Mouse (Mus musculus) limb, embryonic 13.5 days (tissue): ENCODE measurements around the gene Gm9958. TPM values are rescaled to one million over a fixed set of nuclear protein-coding genes. Genes with fewer than 3 reads are reported as not detected.

Experiments
- ATAC-seq: fragments of 200-750 bp; cut with Nextera tagmentation; 2 replicates; pipeline ENCODE4 v1.8.0; 2017; ENCODE audit warnings: low read depth, moderate number of reproducible peaks, moderate TSS enrichment; ENCODE audit not compliant: low FRiP score
- H3K27ac ChIP-seq: fragments of 300-500 bp; sonication (generic); 2 replicates; pipeline ENCODE4 v1.5.1; 2015; ENCODE audit warnings: inconsistent platforms, mild to moderate bottlenecking, moderate library complexity
- H3K27me3 ChIP-seq: fragments of 300-500 bp; sonication (generic); 2 replicates; pipeline ENCODE4 v1.6.1; 2015; ENCODE audit warnings: mild to moderate bottlenecking, inconsistent platforms
- H3K36me3 ChIP-seq: fragments of 300-500 bp; sonication (generic); 2 replicates; pipeline ENCODE4 v1.6.1; 2015; ENCODE audit warnings: inconsistent platforms, mild to moderate bottlenecking, moderate library complexity
- H3K4me1 ChIP-seq: fragments of 300-500 bp; sonication (generic); 2 replicates; pipeline ENCODE4 v1.6.1; 2015; ENCODE audit warnings: inconsistent platforms
- H3K4me2 ChIP-seq: fragments of 300-500 bp; sonication (generic); replicated peaks from 2 replicates; pipeline ENCODE4 v1.6.1; 2015; ENCODE audit warnings: inconsistent platforms, mild to moderate bottlenecking, moderate library complexity
- H3K4me3 ChIP-seq: fragments of 300-500 bp; sonication (generic); 2 replicates; pipeline ENCODE4 v1.5.1; 2015; ENCODE audit warnings: moderate library complexity, mild to moderate bottlenecking, inconsistent platforms
- H3K9ac ChIP-seq: fragments of 300-500 bp; sonication (generic); 2 replicates; pipeline ENCODE4 v1.6.1; 2015; ENCODE audit warnings: mild to moderate bottlenecking, inconsistent platforms
- H3K9me3 ChIP-seq: fragments of 300-500 bp; sonication (generic); 2 replicates; pipeline ENCODE4 v1.6.1; 2016; ENCODE audit warnings: inconsistent platforms
- WGBS: fragments of 180-500 bp; shearing (Covaris S2); methylation state at CpG from one replicate; pipeline ENCODE4 v1.1.7; 2015; 5-methylcytosine and 5-hydroxymethylcytosine counted together
- polyA plus RNA-seq: library from polyadenylated mRNA; unstranded; fragments of >200 nt; fragmentation: Nextera tagmentation; extraction: Ambion mirVana; gene quantifications from 2 replicates; pipeline ENCODE4 v1.2.1, GENCODE M21; 2015

The Gm9958 gene
- polyA plus RNA-seq: 7.1 and 7.8 TPM in 2 replicates

DNA sequence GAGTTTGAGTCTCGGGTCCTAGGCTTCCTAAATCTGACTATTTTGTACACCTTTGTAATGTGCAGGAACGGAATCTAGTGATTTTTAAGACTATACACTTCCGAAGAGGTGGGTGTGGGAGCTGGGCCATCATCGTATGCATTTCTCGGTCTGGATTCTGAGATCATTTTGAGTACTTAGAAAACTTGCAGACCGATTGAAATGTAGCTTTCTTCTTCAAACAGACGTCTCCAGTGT lies at the start of gene Gm9958:
Gm9958 (plus strand) TSS at position 138 of the 237 bp plus-strand sequence.
- no peaks in the 10 kb centered on the region for H3K9me3 ChIP-seq
- H3K4me1 ChIP-seq: peaks cover 21% of the 10 kb centered on the region
- no peaks in the 10 kb centered on the region for H3K27me3 ChIP-seq
- H3K4me2 ChIP-seq: peak within 1 kb of the TSS; percentile 77
- peak within 1 kb of the TSS; percentile 98 for H3K9ac ChIP-seq
- 1% methylated on average over 7 of the region's 7 CpGs for WGBS
- peak within 1 kb of the TSS; percentile 93 for H3K4me3 ChIP-seq
- ATAC-seq: no peak
- H3K27ac ChIP-seq: peak within 1 kb of the TSS; percentile 100
- H3K36me3 ChIP-seq: no peaks in the 10 kb centered on the region

- H3K36me3 ChIP-seq: no peaks in the 10 kb centered on the region
- H3K27me3 ChIP-seq: no peaks in the 10 kb centered on the region
- no peak overlapping the region for H3K4me3 ChIP-seq
- H3K4me1 ChIP-seq: peaks cover 3% of the 10 kb centered on the region; the same call in 1 of the 2 replicates
- H3K9me3 ChIP-seq: no peaks in the 10 kb centered on the region
- no peak overlapping the region for H3K9ac ChIP-seq
- no peak overlapping the region for H3K4me2 ChIP-seq
- 83% methylated on average over 1 of the region's 1 CpGs for WGBS
- ATAC-seq: no peak
- no peak overlapping the region for H3K27ac ChIP-seq
These were observed 35.9 kb upstream of the Gm9958 start for GRCm38 (mm10) chr5:90331071-90331470.

DNA sequence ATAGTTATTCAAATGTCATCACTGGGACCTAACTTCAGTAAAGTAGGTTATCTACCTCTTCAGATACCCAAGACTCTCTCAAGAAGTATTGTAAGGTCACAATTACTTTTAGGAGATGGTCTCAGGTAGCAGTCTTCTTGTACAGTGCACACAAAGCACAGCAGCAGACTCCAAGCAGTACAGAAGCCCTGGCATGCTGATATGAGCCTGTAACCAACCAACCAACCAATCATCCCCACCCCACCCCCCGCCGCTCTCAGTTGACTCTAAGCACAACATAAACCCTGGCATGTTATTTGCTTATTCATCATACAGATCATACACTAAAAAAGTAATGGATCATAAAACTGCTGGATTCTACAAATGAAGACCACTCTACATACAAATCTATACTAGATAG lies 34.5 kb upstream of the Gm9958 start:
- WGBS: 94% methylated on average over 2 of the region's 2 CpGs
- H3K36me3 ChIP-seq: no peaks in the 10 kb centered on the region
- no peak for ATAC-seq
- H3K4me1 ChIP-seq: no peaks in the 10 kb centered on the region
- H3K9ac ChIP-seq: no peak overlapping the region
- H3K4me2 ChIP-seq: no peak overlapping the region
- H3K27ac ChIP-seq: no peak overlapping the region
- H3K4me3 ChIP-seq: no peak overlapping the region
- H3K27me3 ChIP-seq: no peaks in the 10 kb centered on the region
- H3K9me3 ChIP-seq: no peaks in the 10 kb centered on the region

GRCm38 (mm10) chr5:90338177-90339091 lies 28.6 kb upstream of the Gm9958 start:
- Histone ChIP-seq H3K9ac (no peak overlapping the region), H3K27ac (no peak overlapping the region), H3K4me3 (no peak overlapping the region), H3K4me1 (peaks cover 23% of the 10 kb centered on the region), H3K27me3 (no peaks in the 10 kb centered on the region), H3K36me3 (no peaks in the 10 kb centered on the region), H3K4me2 (no peak overlapping the region), H3K9me3 (no peaks in the 10 kb centered on the region)
- no peak for ATAC-seq
- WGBS: 66% methylated on average over 7 of the region's 7 CpGs

- H3K4me1 ChIP-seq: peaks cover 23% of the 10 kb centered on the region
- no peaks in the 10 kb centered on the region for H3K36me3 ChIP-seq
- peak; percentile 69; the same call in 1 of the 2 replicates for ATAC-seq
- peak overlapping the region; percentile 46 for H3K4me2 ChIP-seq
- 24% methylated on average over 5 of the region's 5 CpGs for WGBS
- peak overlapping the region; percentile 35; the same call in 1 of the 2 replicates for H3K9ac ChIP-seq
- H3K27me3 ChIP-seq: no peaks in the 10 kb centered on the region
- peak overlapping the region; percentile 20 for H3K4me3 ChIP-seq
- no peak overlapping the region for H3K27ac ChIP-seq
- H3K9me3 ChIP-seq: no peaks in the 10 kb centered on the region
These were observed 27.7 kb upstream of the Gm9958 start for GRCm38 (mm10) chr5:90339129-90339952.

- Histone ChIP-seq H3K4me3 (peak overlapping the region; percentile 20; the same call in 1 of the 2 replicates), H3K4me1 (peaks cover 23% of the 10 kb centered on the region), H3K36me3 (no peaks in the 10 kb centered on the region), H3K4me2 (peak overlapping the region; percentile 46; the same call in 1 of the 2 replicates), H3K27ac (no peak overlapping the region), H3K27me3 (no peaks in the 10 kb centered on the region), H3K9me3 (no peaks in the 10 kb centered on the region), H3K9ac (no peak overlapping the region)
- no peak for ATAC-seq
- WGBS: 86% methylated on average over 1 of the region's 1 CpGs
These were observed 27.1 kb upstream of the Gm9958 start for GRCm38 (mm10) chr5:90339953-90340343.

GRCm38 (mm10) chr5:90340847-90341246 lies 26.2 kb upstream of the Gm9958 start:
- 70% methylated on average over 4 of the region's 4 CpGs for WGBS

DNA sequence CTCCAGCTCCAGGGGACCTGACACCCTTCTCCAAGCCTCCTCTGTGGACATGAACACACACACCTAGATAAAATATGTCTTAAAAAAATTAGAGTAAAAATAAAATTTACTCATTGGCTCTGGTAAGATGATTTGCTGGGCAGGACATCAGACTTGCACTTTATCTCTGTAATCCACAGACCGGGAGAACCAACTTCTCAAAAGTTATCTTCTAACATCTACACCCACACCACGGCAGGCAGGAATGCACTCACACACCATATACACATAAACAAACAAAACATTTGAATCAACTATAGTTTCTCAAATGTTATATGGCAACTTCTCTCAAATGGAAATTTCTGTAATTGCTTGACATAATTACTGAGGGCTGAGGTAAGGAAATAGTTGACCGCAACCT lies 20.1 kb upstream of the Gm9958 start:
- ATAC-seq: no peak
- peaks cover 8% of the 10 kb centered on the region; the same call in 1 of the 2 replicates for H3K36me3 ChIP-seq
- H3K27me3 ChIP-seq: no peaks in the 10 kb centered on the region
- no peak overlapping the region for H3K9ac ChIP-seq
- H3K4me2 ChIP-seq: no peak overlapping the region
- H3K4me1 ChIP-seq: no peaks in the 10 kb centered on the region
- H3K9me3 ChIP-seq: no peaks in the 10 kb centered on the region
- no peak overlapping the region for H3K27ac ChIP-seq
- WGBS: 93% methylated on average over 3 of the region's 3 CpGs
- no peak overlapping the region for H3K4me3 ChIP-seq

More at GRCm38 (mm10) chr5:90340847-90341246, 26.2 kb upstream of the Gm9958 start:
- no peak overlapping the region for H3K27ac ChIP-seq
- no peaks in the 10 kb centered on the region for H3K9me3 ChIP-seq
- no peaks in the 10 kb centered on the region for H3K36me3 ChIP-seq
- peaks cover 23% of the 10 kb centered on the region for H3K4me1 ChIP-seq
- no peak overlapping the region for H3K4me2 ChIP-seq
- H3K9ac ChIP-seq: no peak overlapping the region
- H3K4me3 ChIP-seq: no peak overlapping the region
- H3K27me3 ChIP-seq: no peaks in the 10 kb centered on the region
- no peak for ATAC-seq

- no peaks in the 10 kb centered on the region for H3K4me1 ChIP-seq
- H3K27ac ChIP-seq: no peak overlapping the region
- no peak for ATAC-seq
- peaks cover 17% of the 10 kb centered on the region for H3K36me3 ChIP-seq
- H3K4me2 ChIP-seq: no peak overlapping the region
- WGBS: 95% methylated on average over 4 of the region's 4 CpGs
- H3K9ac ChIP-seq: no peak overlapping the region
- no peaks in the 10 kb centered on the region for H3K9me3 ChIP-seq
- no peaks in the 10 kb centered on the region for H3K27me3 ChIP-seq
- H3K4me3 ChIP-seq: no peak overlapping the region
These were observed 13.3 kb upstream of the Gm9958 start for GRCm38 (mm10) chr5:90353552-90354317.

GRCm38 (mm10) chr5:90355824-90356223 lies 11.2 kb upstream of the Gm9958 start:
- Histone ChIP-seq H3K4me3 (no peak overlapping the region), H3K36me3 (peaks cover 26% of the 10 kb centered on the region), H3K4me2 (no peak overlapping the region), H3K27me3 (no peaks in the 10 kb centered on the region), H3K9ac (no peak overlapping the region), H3K27ac (no peak overlapping the region), H3K4me1 (no peaks in the 10 kb centered on the region), H3K9me3 (no peaks in the 10 kb centered on the region)
- 87% methylated on average over 3 of the region's 3 CpGs for WGBS
- ATAC-seq: no peak

DNA sequence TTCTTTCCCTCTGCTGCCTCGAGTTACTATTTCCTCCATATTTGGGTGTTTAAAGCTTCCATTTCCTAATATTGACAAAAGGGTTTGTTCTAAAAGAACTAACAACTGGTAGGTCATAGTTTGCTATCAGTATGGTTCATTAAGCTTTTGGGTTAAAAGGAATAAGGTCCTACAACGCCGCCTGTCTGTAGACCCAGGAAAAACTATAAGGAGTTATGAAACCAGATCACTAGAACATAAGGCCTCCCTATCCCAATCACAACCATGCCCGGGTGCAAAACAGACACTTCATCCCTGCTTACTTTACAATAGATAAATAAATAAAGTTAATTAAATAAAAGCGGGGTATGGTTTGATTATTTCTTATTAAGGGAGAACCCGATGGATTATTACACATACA lies 2.5 kb upstream of the Gm9958 start:
- H3K4me3 ChIP-seq: peak overlapping the region; percentile 93
- no peaks in the 10 kb centered on the region for H3K27me3 ChIP-seq
- no peaks in the 10 kb centered on the region for H3K9me3 ChIP-seq
- no peak overlapping the region for H3K27ac ChIP-seq
- peaks cover 21% of the 10 kb centered on the region for H3K4me1 ChIP-seq
- peak overlapping the region; percentile 98 for H3K9ac ChIP-seq
- peaks cover 7% of the 10 kb centered on the region; the same call in 1 of the 2 replicates for H3K36me3 ChIP-seq
- ATAC-seq: no peak
- 2% methylated on average over 6 of the region's 6 CpGs for WGBS
- peak overlapping the region; percentile 77 for H3K4me2 ChIP-seq
